In genomic region chr3:121893606-121894005, GRCm38 (mm10) we compare ENCODE assay signal across 26 mouse cellular contexts.
"Had no signal": no experiment of that assay in that cellular context is flagged by ENCODE, and none has a peak within 500 bp of the region (broad histone marks: within the 10 kb centered on the region; RNA-seq: fewer than 3 reads in every experiment).

No protein-coding gene starts in this region.

- H3K36me3 ChIP-seq: heart, embryonic 10.5 days; heart, embryonic 12.5 days; hindbrain, embryonic 10.5 days; hindbrain, embryonic 12.5 days; limb, embryonic 10.5 days; limb, embryonic 12.5 days; liver, embryonic 13.5 days; liver, embryonic 15.5 days had no signal

- H3K27ac ChIP-seq: heart, adult 2 months; hindbrain, embryonic 10.5 days; hindbrain, embryonic 12.5 days; hindbrain, embryonic 14.5 days; layer of hippocampus, adult 2 months; left cerebral cortex, adult 2 months; limb, embryonic 10.5 days; limb, embryonic 12.5 days; liver, embryonic 13.5 days; liver, embryonic 15.5 days had no signal

- H3K9me3 ChIP-seq: heart, embryonic 10.5 days; heart, embryonic 12.5 days; hindbrain, embryonic 10.5 days; hindbrain, embryonic 12.5 days; limb, embryonic 10.5 days; limb, embryonic 12.5 days; liver, embryonic 13.5 days; liver, embryonic 15.5 days had no signal

- H3K27me3 ChIP-seq: heart, embryonic 12.5 days; hindbrain, embryonic 12.5 days; limb, embryonic 12.5 days; liver, embryonic 13.5 days; liver, embryonic 15.5 days had no signal

- H3K4me3 ChIP-seq: heart, adult 2 months; heart, embryonic 10.5 days; heart, embryonic 12.5 days; hindbrain, embryonic 10.5 days; hindbrain, embryonic 12.5 days; layer of hippocampus, adult 2 months; left cerebral cortex, adult 2 months; limb, embryonic 10.5 days; limb, embryonic 12.5 days; liver, embryonic 13.5 days; liver, embryonic 15.5 days had no signal

- H3K9ac ChIP-seq: heart, embryonic 12.5 days; hindbrain, embryonic 12.5 days; hindbrain, embryonic 14.5 days; limb, embryonic 12.5 days; liver, embryonic 13.5 days; liver, embryonic 15.5 days had no signal

- ATAC-seq: hindbrain, embryonic 16.5 days; inflammation-experienced regulatory T-cells, adult 6 months; intestine, embryonic 16.5 days had no signal

- H3K4me2 ChIP-seq: heart, embryonic 12.5 days; hindbrain, embryonic 12.5 days; hindbrain, embryonic 14.5 days; limb, embryonic 12.5 days; liver, embryonic 11.5 days; liver, embryonic 13.5 days; liver, embryonic 15.5 days had no signal

- DNase-seq: gastrocnemius, postnatal 14 days; gastrocnemius, postnatal 36 days; heart, adult 2 months; heart, postnatal 14 days; heart, postnatal 4 days; kidney, adult 18-20 months; kidney, adult 8-10 months; kidney, postnatal 10 days; kidney, postnatal 25 days; kidney, postnatal 4 days; liver; liver, embryonic 13.5 days had no signal
